Mouse (Mus musculus): ENCODE measurements around the gene Rps15.

Gene Rps15

GRCm38 (mm10) chr10:80343425-80343895 lies 51.2 kb downstream of the Rps15 start:
- no peak for DNase-seq

Measured in liver (tissue).